Comparison of ENCODE assay signal across 14 mouse cellular contexts in genomic region chr7:68225427-68226054, GRCm38 (mm10). TPM values are rescaled to one million over a fixed set of nuclear protein-coding genes. Genes with fewer than 3 reads are reported as not detected.
A peak's percentile ranks its signal among the peaks of the same experiment; 100 is the strongest.
DNase-seq lines count a peak whose midpoint lies in the region; ATAC-seq and TF ChIP-seq lines count a peak whose summit lies in the region.
"Had no signal": no experiment of that assay in that cellular context is flagged by ENCODE, and none has a peak within 500 bp of the region (broad histone marks: within the 10 kb centered on the region; RNA-seq: fewer than 3 reads in every experiment).

No protein-coding gene starts in this region.

- no peak for TF ChIP-seq RAD21 in MEL (IDR thresholded peaks at IDR 0.05; ENCODE audit: low read depth, low read length)

- no peak for ATAC-seq in limb, embryonic 12.5 days (ENCODE audit: insufficient number of reproducible peaks, insufficient read depth, low FRiP score, low TSS enrichment, low read depth)
- peak; percentile 92 for ATAC-seq in inflammation-experienced regulatory T-cells, adult 6 months
- ATAC-seq in kidney, embryonic 14.5 days (ENCODE audit: low FRiP score, low TSS enrichment) = no peak
- ATAC-seq: hindbrain, postnatal 0 days had no signal

- no peaks in the 10 kb centered on the region for H3K9me3 ChIP-seq in limb, embryonic 12.5 days
- no peaks in the 10 kb centered on the region for H3K9me3 ChIP-seq in limb, embryonic 10.5 days (replicated peaks)
- no peaks in the 10 kb centered on the region for H3K9me3 ChIP-seq in MEL (replicated peaks; ENCODE audit: insufficient read depth, low read length)
- no peaks in the 10 kb centered on the region for H3K9me3 ChIP-seq in kidney, embryonic 14.5 days (ENCODE audit: control insufficient read depth, low read length)
- H3K9me3 ChIP-seq: embryonic facial prominence, embryonic 10.5 days; liver, embryonic 13.5 days had no signal

- peaks cover 43% of the 10 kb centered on the region for H3K4me1 ChIP-seq in limb, embryonic 12.5 days (replicated peaks)
- peaks cover 42% of the 10 kb centered on the region for H3K4me1 ChIP-seq in limb, embryonic 10.5 days
- H3K4me1 ChIP-seq in MEL (ENCODE audit: control insufficient read depth in 1 of 2, insufficient read depth in 2 of 2, low read length in 2 of 2) = peaks cover 2 to 19% of the 10 kb centered on the region in 2 experiments; a peak in 2 of 4 replicates
- H3K4me1 ChIP-seq in kidney, embryonic 14.5 days (ENCODE audit: control insufficient read depth, insufficient read depth, low read length) = peaks cover 12% of the 10 kb centered on the region
- H3K4me1 ChIP-seq: liver, embryonic 13.5 days had no signal

- H3K36me3 ChIP-seq in limb, embryonic 12.5 days = peaks cover 83% of the 10 kb centered on the region
- peaks cover 91% of the 10 kb centered on the region for H3K36me3 ChIP-seq in limb, embryonic 10.5 days
- H3K36me3 ChIP-seq in MEL (ENCODE audit: control insufficient read depth in 1 of 2, insufficient read depth in 2 of 2, low read length in 2 of 2) = peaks cover 0 to 20% of the 10 kb centered on the region in 2 experiments; a peak in 3 of 4 replicates
- H3K36me3 ChIP-seq in kidney, embryonic 14.5 days (ENCODE audit: control insufficient read depth, insufficient read depth, low read length) = peaks cover 37% of the 10 kb centered on the region

- H3K4me3 ChIP-seq in limb, embryonic 12.5 days (replicated peaks) = no peak overlapping the region
- no peak overlapping the region for H3K4me3 ChIP-seq in limb, embryonic 10.5 days
- no peak overlapping the region for H3K4me3 ChIP-seq in MEL (ENCODE audit: control insufficient read depth in 1 of 2, insufficient read depth in 1 of 2, low read depth in 2 of 2, low read length in 2 of 2)
- H3K4me3 ChIP-seq in kidney, embryonic 14.5 days (ENCODE audit: low read length) = no peak overlapping the region
- H3K4me3 ChIP-seq: embryonic facial prominence, embryonic 10.5 days; left cerebral cortex, adult 2 months; liver, embryonic 13.5 days had no signal

- TF ChIP-seq EP300 in MEL (IDR thresholded peaks at IDR 0.05; ENCODE audit: low read depth in 1 of 2, low read length in 2 of 2) = peak in 1 of 2 experiments; percentile 52; a peak in 1 of 4 replicates

- TF ChIP-seq CTCF in MEL (IDR thresholded peaks at IDR 0.05 in 2 of 3, conservative IDR thresholded peaks at IDR 0.05 in 1 of 3; ENCODE audit: control insufficient read depth in 1 of 3, insufficient read depth in 1 of 3, low read depth in 2 of 3, low read length in 3 of 3, poor library complexity in 1 of 3, severe bottlenecking in 1 of 3) = no peak

- WGBS in limb, embryonic 12.5 days = 92% methylated on average over 9 of the region's 9 CpGs
- WGBS in limb, embryonic 10.5 days = 92% methylated on average over 9 of the region's 9 CpGs
- 81% methylated on average over 9 of the region's 9 CpGs for WGBS in kidney, embryonic 14.5 days

- H3K9ac ChIP-seq in limb, embryonic 12.5 days (replicated peaks) = no peak overlapping the region
- H3K9ac ChIP-seq in MEL (ENCODE audit: control insufficient read depth, low read depth, low read length, poor library complexity, severe bottlenecking) = no peak overlapping the region
- no peak overlapping the region for H3K9ac ChIP-seq in kidney, embryonic 14.5 days (ENCODE audit: low read depth, low read length)
- H3K9ac ChIP-seq: liver, embryonic 13.5 days had no signal

- H3K4me2 ChIP-seq in limb, embryonic 12.5 days = no peak overlapping the region
- no peak overlapping the region for H3K4me2 ChIP-seq in kidney, embryonic 14.5 days (replicated peaks; ENCODE audit: low read depth, low read length)
- H3K4me2 ChIP-seq: liver, embryonic 13.5 days had no signal

- peak; percentile 54 to 66 for DNase-seq in cerebellum, postnatal 25 days
- DNase-seq in cerebellum, adult 11-12 months = no peak
- no peak for DNase-seq in limb, embryonic 10.5 days (ENCODE audit: low spot score)
- peak; percentile 27 for DNase-seq in MEL (ENCODE audit: low read depth, low spot score)
- no peak for DNase-seq in embryo, embryonic 11 days
- DNase-seq: heart, adult 11 months; heart, postnatal 14 days; liver, embryonic 13.5 days had no signal

- no peak for TF ChIP-seq POLR2A in MEL (IDR thresholded peaks at IDR 0.05; ENCODE audit: control insufficient read depth in 1 of 2, insufficient read depth in 1 of 2, low read depth in 1 of 2, low read length in 2 of 2, poor library complexity in 1 of 2)

- H3K27ac ChIP-seq in limb, embryonic 12.5 days = 0 out of 2 replicates have a peak overlapping the region, but pooled peaks have one; percentile 23
- H3K27ac ChIP-seq in limb, embryonic 10.5 days = no peak overlapping the region
- H3K27ac ChIP-seq in MEL (ENCODE audit: control insufficient read depth, low read depth, low read length) = no peak overlapping the region
- no peak overlapping the region for H3K27ac ChIP-seq in kidney, embryonic 14.5 days (ENCODE audit: low read depth, low read length)
- H3K27ac ChIP-seq: hindbrain, postnatal 0 days; left cerebral cortex, adult 2 months; liver, embryonic 13.5 days had no signal

- H3K79me2 ChIP-seq in MEL (ENCODE audit: control insufficient read depth, insufficient read depth, low read length, poor library complexity) = no peaks in the 10 kb centered on the region

- H3K27me3 ChIP-seq in limb, embryonic 12.5 days = no peaks in the 10 kb centered on the region
- no peaks in the 10 kb centered on the region for H3K27me3 ChIP-seq in limb, embryonic 10.5 days (ENCODE audit: low read depth, poor library complexity, severe bottlenecking)
- no peaks in the 10 kb centered on the region for H3K27me3 ChIP-seq in MEL (ENCODE audit: control insufficient read depth in 1 of 2, insufficient read depth in 2 of 2, low read length in 2 of 2)
- no peaks in the 10 kb centered on the region for H3K27me3 ChIP-seq in kidney, embryonic 14.5 days (ENCODE audit: control insufficient read depth, insufficient read depth, low read length)
- H3K27me3 ChIP-seq: liver, embryonic 13.5 days had no signal

TF ChIP-seq in MEL, 35 proteins besides CTCF, POLR2A, EP300 and RAD21:
- TF ChIP-seq ZKSCAN1 (IDR thresholded peaks at IDR 0.05; ENCODE audit: low read depth, low read length) = no peak
- TF ChIP-seq TAL1 (IDR thresholded peaks at IDR 0.05; ENCODE audit: low read length) = peak; percentile 12; the same call in 1 of the 2 replicates
- peak; percentile 93 for TF ChIP-seq RCOR1 (IDR thresholded peaks at IDR 0.05; ENCODE audit: low read depth, low read length)
- TF ChIP-seq SIN3A (IDR thresholded peaks at IDR 0.05; ENCODE audit: low read length) = no peak
- peak; percentile 56 for TF ChIP-seq GATA1 (IDR thresholded peaks at IDR 0.05; ENCODE audit: low read depth, low read length)
- no peak for TF ChIP-seq ETS1 (IDR thresholded peaks at IDR 0.05; ENCODE audit: low read depth, low read length)
TF ChIP-seq in MEL: peak in this region for 3.

RNA-seq across cellular contexts. Expression of gene Pgpep1l, which starts 38.5 kb away (rescaled TPM):
- not detected in 2 replicates for polyA plus RNA-seq in limb, embryonic 12.5 days (2016; fragmentation: Nextera tagmentation; extraction: Ambion mirVana)
- not detected in 2 replicates for polyA plus RNA-seq in limb, embryonic 10.5 days (2016; fragmentation: Nextera tagmentation; extraction: Ambion mirVana)
- not detected in 2 replicates for total RNA-seq in MEL (2012; rRNA removed)
- not detected for polyA plus RNA-seq in MEL (2012; ENCODE audit: insufficient read depth in 1 of 2, insufficient read length in 2 of 2, low read depth in 1 of 2, low replicate concordance in 2 of 2, missing spikeins in 1 of 2)
- 1 to 10 TPM in 2 of 3 experiments, under 1 TPM in 1; 0.98 to 6.9 (median 4.2) TPM for polyA plus RNA-seq in inflammation-experienced regulatory T-cells, adult 6 months (2017; shearing (Covaris generic))
- not detected in 2 replicates for polyA plus RNA-seq in kidney, embryonic 14.5 days (2014; fragmentation: Nextera tagmentation; extraction: Ambion mirVana)
- polyA plus RNA-seq: embryonic facial prominence, embryonic 10.5 days; hindbrain, postnatal 0 days; liver, embryonic 13.5 days had no signal

RNA-seq across cellular contexts. Expression of gene Fam169b, which starts 48.1 kb away (rescaled TPM):
- 1.6 and 1.8 TPM in 2 replicates for polyA plus RNA-seq in limb, embryonic 12.5 days (2016; fragmentation: Nextera tagmentation; extraction: Ambion mirVana)
- 0.36 and 1.2 TPM in 2 replicates for polyA plus RNA-seq in limb, embryonic 10.5 days (2016; fragmentation: Nextera tagmentation; extraction: Ambion mirVana)
- 0.03 TPM in 1 of 2 replicates, not detected in the other for total RNA-seq in MEL (2012; rRNA removed)
- not detected for polyA plus RNA-seq in MEL (2012; ENCODE audit: insufficient read depth in 1 of 2, insufficient read length in 2 of 2, low read depth in 1 of 2, low replicate concordance in 2 of 2, missing spikeins in 1 of 2)
- 100 to 1,000 TPM in 2 of 3 experiments, 10 to 100 TPM in 1; 45.3 to 127 (median 108) TPM for polyA plus RNA-seq in inflammation-experienced regulatory T-cells, adult 6 months (2017; shearing (Covaris generic))
- polyA plus RNA-seq in kidney, embryonic 14.5 days (2014; fragmentation: Nextera tagmentation; extraction: Ambion mirVana) = 1.0 and 1.2 TPM in 2 replicates

Comparison
In these comparisons a context has a peak if more than half of its experiments do, and no peak if none do; other contexts are left out.
1. DNase-seq: peak in cerebellum, postnatal 25 days (2 of 2) and MEL (single experiment); none in cerebellum, adult 11-12 months (single experiment), limb, embryonic 10.5 days (single experiment) and embryo, embryonic 11 days (single experiment).
2. RNA of gene Fam169b, which starts 48.1 kb away (polyA plus RNA-seq): 45.3 to 127 TPM in inflammation-experienced regulatory T-cells, adult 6 months; 1.6 to 1.8 TPM in limb, embryonic 12.5 days, 0.36 to 1.2 TPM in limb, embryonic 10.5 days, 1.0 to 1.2 TPM in kidney, embryonic 14.5 days and not detected in MEL; every median in the first group is over 10 times any median in the second.